Mouse (Mus musculus) olfactory bulb, adult 2 months (tissue): Measurements from ENCODE around the gene Mxi1.

Experiments
- CTCF ChIP-seq: fragments of 200-500 bp; IDR thresholded peaks from 2 replicates; pipeline ENCODE4 v1.5.1; 2012; ENCODE audit warnings: low read depth, mild to moderate bottlenecking, low read length, moderate library complexity; ENCODE audit not compliant: insufficient read depth
- POLR2A ChIP-seq: fragments of 200-500 bp; IDR thresholded peaks from 2 replicates; pipeline ENCODE4 v1.6.1; 2012; ENCODE audit warnings: mild to moderate bottlenecking, low read depth, low read length, moderate library complexity; ENCODE audit not compliant: insufficient read depth

DNA sequence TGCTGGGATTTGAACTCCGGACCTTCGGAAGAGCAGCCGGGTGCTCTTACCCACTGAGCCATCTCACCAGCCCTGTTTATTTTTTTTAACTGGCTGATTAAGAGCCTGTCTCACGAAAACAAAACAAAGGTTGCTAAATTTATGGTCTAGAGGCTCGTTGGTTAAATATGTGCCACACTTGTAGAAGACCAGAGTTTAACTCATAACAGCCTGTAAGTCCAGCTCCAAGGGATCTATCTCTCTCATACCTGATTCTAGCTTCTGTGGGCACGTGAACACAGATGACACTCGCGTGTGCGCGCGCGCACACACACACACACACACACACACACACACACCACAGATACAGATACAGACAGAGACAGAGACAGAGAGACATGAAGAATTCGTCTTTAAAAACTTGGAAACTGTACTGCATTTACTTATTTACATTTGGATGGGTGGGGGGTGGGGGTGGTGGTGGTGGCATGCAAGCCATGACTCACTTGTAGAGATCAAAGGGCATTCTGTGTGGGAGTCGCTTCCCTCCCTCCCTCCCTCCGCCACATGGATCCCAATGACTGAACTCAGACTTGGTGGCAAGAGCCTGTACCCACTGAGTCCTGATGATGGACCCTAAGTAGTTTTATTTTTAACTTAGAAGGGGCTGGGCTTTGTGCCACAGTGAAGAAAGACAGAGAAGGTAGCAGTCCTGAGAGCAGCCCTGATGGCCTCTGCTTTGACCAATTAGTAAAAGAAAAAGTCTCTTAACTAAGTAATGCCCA, 103.5 kb downstream of the Mxi1 start:
- TF ChIP-seq POLR2A (no peak), CTCF (no peak)
